Mouse (Mus musculus): Measurements from ENCODE around the gene Dido1. TPM values are rescaled to one million over a fixed set of nuclear protein-coding genes. Genes with fewer than 3 reads are reported as not detected.
A peak's percentile ranks its signal among the peaks of the same experiment; 100 is the strongest.

Dido1 gene
- polyA plus RNA-seq, 2 experiments: 26.4 to 39.7 TPM

DNA sequence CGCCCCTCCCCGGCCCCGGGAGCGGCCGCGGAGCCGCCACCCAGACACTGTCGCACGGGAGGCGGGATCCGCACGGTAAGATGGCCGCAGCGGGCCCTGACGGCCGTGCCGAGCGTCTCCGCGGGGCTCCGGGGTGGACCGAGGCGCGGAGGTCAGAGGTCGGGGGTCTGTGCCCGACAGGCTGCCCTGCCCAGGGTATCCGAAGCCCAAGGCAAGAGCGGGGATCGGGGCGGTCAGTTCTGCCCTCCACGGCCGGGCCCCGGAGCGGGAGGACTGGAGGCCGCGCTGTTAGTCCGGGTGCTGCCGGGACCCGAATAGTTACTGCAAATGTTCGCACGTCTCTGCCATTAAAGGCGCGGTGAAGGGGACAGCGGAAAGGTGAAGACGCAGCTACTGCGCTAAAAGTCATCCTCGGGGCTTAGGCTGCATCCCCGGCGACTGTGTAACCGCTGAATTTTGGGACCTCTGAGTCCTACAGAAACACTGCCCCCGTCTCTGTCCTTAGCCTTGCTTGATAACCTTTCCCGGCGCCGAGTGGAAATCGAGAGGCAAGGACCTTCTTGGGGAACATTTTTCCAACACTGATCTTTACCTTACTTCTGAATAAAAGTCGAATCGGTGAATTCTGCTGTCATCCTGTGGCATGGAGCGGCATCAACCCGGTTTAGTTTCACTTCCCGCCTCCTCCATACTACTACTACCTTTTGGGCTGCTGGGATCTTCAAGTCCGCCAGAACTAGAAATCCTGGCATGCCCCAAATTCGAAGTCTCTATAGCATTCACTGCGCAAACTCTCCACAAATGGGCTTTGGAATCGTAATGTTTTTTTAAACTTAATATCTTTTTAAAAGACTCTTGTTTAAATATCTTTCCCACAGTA lies 717 bp upstream of the Dido1 start:
- Histone ChIP-seq H3K27ac (replicated peaks; ENCODE audit: low read depth, low read length) (peak overlapping the region; percentile 73), H3K4me2 (replicated peaks; ENCODE audit: low read depth, low read length, severe bottlenecking) (peak overlapping the region; percentile 76), H3K9me3 (ENCODE audit: control insufficient read depth, low read length) (no peaks in the 10 kb centered on the region), H3K36me3 (ENCODE audit: control insufficient read depth, insufficient read depth, low read length) (peaks cover 28% of the 10 kb centered on the region), H3K27me3 (ENCODE audit: control insufficient read depth, insufficient read depth, low read length) (no peaks in the 10 kb centered on the region), H3K9ac (ENCODE audit: low read depth, low read length, severe bottlenecking) (peak overlapping the region; percentile 99), H3K4me1 (ENCODE audit: control insufficient read depth, insufficient read depth, low read length) (peaks cover 15% of the 10 kb centered on the region), H3K4me3 (replicated peaks; ENCODE audit: low read length) (peak overlapping the region; percentile 100)
- ATAC-seq (ENCODE audit: low FRiP score, low read depth): peak; percentile 21
- no peak for TF ChIP-seq POLR2A (IDR thresholded peaks at IDR 0.05; ENCODE audit: borderline replicate concordance, extremely low read depth, insufficient read depth, insufficient read length)
- no peak for DNase-seq (ENCODE audit: low spot score)
- WGBS: 2% methylated on average over 53 of the region's 64 CpGs

DNA sequence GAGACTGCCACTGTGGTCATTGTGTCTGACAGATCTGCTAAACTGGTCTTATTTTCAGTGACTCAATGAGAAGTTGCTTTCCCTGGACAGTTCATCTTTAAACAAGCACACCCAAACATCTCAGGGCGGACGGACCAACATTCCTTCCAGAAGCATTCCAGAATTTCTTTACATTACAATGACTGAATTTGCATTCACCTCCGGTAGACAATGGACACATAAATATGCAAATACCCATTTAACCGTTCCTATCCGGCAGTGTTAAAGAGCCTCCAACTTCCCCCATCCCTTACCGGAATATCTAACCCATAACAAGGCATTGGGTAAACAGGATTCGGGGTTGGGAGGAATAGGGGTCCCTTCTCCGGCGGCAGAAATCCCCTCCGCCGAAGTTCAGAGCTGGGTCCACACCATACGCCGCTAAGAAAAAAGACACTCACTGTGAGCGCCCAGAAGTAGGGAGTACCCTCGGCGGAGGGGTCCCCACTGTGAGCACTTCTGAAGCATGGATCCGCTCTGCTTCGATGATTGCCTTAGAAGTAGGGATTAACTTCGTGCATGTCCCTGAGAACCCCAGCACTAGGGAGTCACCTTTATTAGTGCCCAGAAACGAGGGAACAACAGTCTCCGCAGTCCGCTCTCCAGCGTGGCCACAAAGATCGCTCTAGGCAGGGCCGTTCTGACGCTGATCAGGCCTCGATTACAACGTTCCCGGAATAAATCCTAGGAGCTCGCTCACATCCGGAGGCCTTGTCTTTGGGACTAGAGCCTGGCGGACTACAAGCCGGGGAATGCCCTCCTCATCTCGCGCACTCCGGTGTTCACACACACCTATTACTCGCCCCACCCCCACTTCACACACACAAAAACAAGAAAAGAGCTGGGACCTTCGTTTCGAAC lies 526 bp downstream of the Dido1 start:
- TF ChIP-seq POLR2A (IDR thresholded peaks at IDR 0.05; ENCODE audit: borderline replicate concordance, extremely low read depth, insufficient read depth, insufficient read length): peak; percentile 7; the same call in 1 of the 2 replicates
- peak overlapping the region; percentile 100 for H3K4me3 ChIP-seq (replicated peaks; ENCODE audit: low read length)
- under 1% methylated on average over 39 of the region's 39 CpGs for WGBS
- no peaks in the 10 kb centered on the region for H3K9me3 ChIP-seq (ENCODE audit: control insufficient read depth, low read length)
- H3K36me3 ChIP-seq (ENCODE audit: control insufficient read depth, insufficient read depth, low read length): peaks cover 21% of the 10 kb centered on the region
- H3K4me1 ChIP-seq (ENCODE audit: control insufficient read depth, insufficient read depth, low read length): peaks cover 15% of the 10 kb centered on the region
- H3K27ac ChIP-seq (replicated peaks; ENCODE audit: low read depth, low read length): peak overlapping the region; percentile 73
- DNase-seq (ENCODE audit: low spot score) (peak; percentile 39), ATAC-seq (ENCODE audit: low FRiP score, low read depth) (peak; percentile 56)
- H3K4me2 ChIP-seq (replicated peaks; ENCODE audit: low read depth, low read length, severe bottlenecking): peak overlapping the region; percentile 91
- H3K9ac ChIP-seq (ENCODE audit: low read depth, low read length, severe bottlenecking): peak overlapping the region; percentile 99
- H3K27me3 ChIP-seq (ENCODE audit: control insufficient read depth, insufficient read depth, low read length): no peaks in the 10 kb centered on the region

GRCm38 (mm10) chr2:180705975-180706374 lies 3.8 kb downstream of the Dido1 start:
- no peak overlapping the region for H3K4me2 ChIP-seq (replicated peaks; ENCODE audit: low read depth, low read length, severe bottlenecking)
- WGBS: 91% methylated on average over 5 of the region's 5 CpGs
- H3K9me3 ChIP-seq (ENCODE audit: control insufficient read depth, low read length): no peaks in the 10 kb centered on the region
- ATAC-seq (ENCODE audit: low FRiP score, low read depth) (no peak), DNase-seq (ENCODE audit: low spot score) (no peak)
- no peaks in the 10 kb centered on the region for H3K27me3 ChIP-seq (ENCODE audit: control insufficient read depth, insufficient read depth, low read length)
- H3K4me1 ChIP-seq (ENCODE audit: control insufficient read depth, insufficient read depth, low read length): peaks cover 19% of the 10 kb centered on the region
- no peak overlapping the region for H3K4me3 ChIP-seq (replicated peaks; ENCODE audit: low read length)
- 0 out of 2 replicates have a peak, but pooled peaks cover 3% of the 10 kb centered on the region for H3K36me3 ChIP-seq (ENCODE audit: control insufficient read depth, insufficient read depth, low read length)
- H3K27ac ChIP-seq (replicated peaks; ENCODE audit: low read depth, low read length): no peak overlapping the region
- no peak for TF ChIP-seq POLR2A (IDR thresholded peaks at IDR 0.05; ENCODE audit: borderline replicate concordance, extremely low read depth, insufficient read depth, insufficient read length)
- no peak overlapping the region for H3K9ac ChIP-seq (ENCODE audit: low read depth, low read length, severe bottlenecking)

GRCm38 (mm10) chr2:180705066-180705465 lies 4.7 kb downstream of the Dido1 start:
- 85% methylated on average over 3 of the region's 3 CpGs for WGBS
- TF ChIP-seq POLR2A (IDR thresholded peaks at IDR 0.05; ENCODE audit: borderline replicate concordance, extremely low read depth, insufficient read depth, insufficient read length): no peak
- no peak overlapping the region for H3K4me3 ChIP-seq (replicated peaks; ENCODE audit: low read length)

GRCm38 (mm10) chr2:180704591-180704990 lies 5.2 kb downstream of the Dido1 start:
- Histone ChIP-seq H3K4me2 (replicated peaks; ENCODE audit: low read depth, low read length, severe bottlenecking) (no peak overlapping the region), H3K4me1 (ENCODE audit: control insufficient read depth, insufficient read depth, low read length) (peaks cover 32% of the 10 kb centered on the region), H3K4me3 (replicated peaks; ENCODE audit: low read length) (no peak overlapping the region), H3K27ac (replicated peaks; ENCODE audit: low read depth, low read length) (no peak overlapping the region), H3K9ac (ENCODE audit: low read depth, low read length, severe bottlenecking) (no peak overlapping the region), H3K36me3 (ENCODE audit: control insufficient read depth, insufficient read depth, low read length) (0 out of 2 replicates have a peak, but pooled peaks cover 3% of the 10 kb centered on the region), H3K27me3 (ENCODE audit: control insufficient read depth, insufficient read depth, low read length) (no peaks in the 10 kb centered on the region), H3K9me3 (ENCODE audit: control insufficient read depth, low read length) (no peaks in the 10 kb centered on the region)
- ATAC-seq (ENCODE audit: low FRiP score, low read depth) (no peak), DNase-seq (ENCODE audit: low spot score) (no peak)
- WGBS: 82% methylated on average over 8 of the region's 8 CpGs
- no peak for TF ChIP-seq POLR2A (IDR thresholded peaks at IDR 0.05; ENCODE audit: borderline replicate concordance, extremely low read depth, insufficient read depth, insufficient read length)

More at GRCm38 (mm10) chr2:180705066-180705465, 4.7 kb downstream of the Dido1 start:
- Histone ChIP-seq H3K27ac (replicated peaks; ENCODE audit: low read depth, low read length) (no peak overlapping the region), H3K4me2 (replicated peaks; ENCODE audit: low read depth, low read length, severe bottlenecking) (no peak overlapping the region), H3K27me3 (ENCODE audit: control insufficient read depth, insufficient read depth, low read length) (no peaks in the 10 kb centered on the region), H3K4me1 (ENCODE audit: control insufficient read depth, insufficient read depth, low read length) (peaks cover 27% of the 10 kb centered on the region), H3K9ac (ENCODE audit: low read depth, low read length, severe bottlenecking) (no peak overlapping the region), H3K9me3 (ENCODE audit: control insufficient read depth, low read length) (no peaks in the 10 kb centered on the region), H3K36me3 (ENCODE audit: control insufficient read depth, insufficient read depth, low read length) (0 out of 2 replicates have a peak, but pooled peaks cover 3% of the 10 kb centered on the region)
- DNase-seq (ENCODE audit: low spot score): no peak
- ATAC-seq (ENCODE audit: low FRiP score, low read depth): no peak
